Mouse (Mus musculus) neural tube, embryonic 14.5 days (tissue): ENCODE results near the gene 5730522E02Rik. TPM values are rescaled to one million over a fixed set of nuclear protein-coding genes. Genes with fewer than 3 reads are reported as not detected.

Source experiments
- ATAC-seq: fragments of 200-750 bp; cut with Nextera tagmentation; 2 replicates; pipeline ENCODE4 v1.8.0; 2017; ENCODE audit warnings: low read depth, mild to moderate bottlenecking, moderate TSS enrichment, moderate library complexity
- H3K27ac ChIP-seq: fragments of 300-500 bp; sonication (generic); 2 replicates; pipeline ENCODE4 v1.5.1; 2014; ENCODE audit warnings: low read depth, mild to moderate bottlenecking, control low read depth, low read length, moderate library complexity, mixed read lengths
- H3K27me3 ChIP-seq: fragments of 300-500 bp; sonication (generic); 2 replicates; pipeline ENCODE4 v1.6.1; 2014; ENCODE audit warnings: low read length; ENCODE audit not compliant: control insufficient read depth, insufficient read depth
- H3K36me3 ChIP-seq: fragments of 300-500 bp; sonication (generic); 2 replicates; pipeline ENCODE4 v1.6.1; 2014; ENCODE audit warnings: low read length, mixed read lengths; ENCODE audit not compliant: control insufficient read depth, insufficient read depth
- H3K4me1 ChIP-seq: fragments of 300-500 bp; sonication (generic); 2 replicates; pipeline ENCODE4 v1.6.1; 2014; ENCODE audit warnings: low read length; ENCODE audit not compliant: control insufficient read depth, insufficient read depth
- H3K4me2 ChIP-seq: fragments of 300-500 bp; sonication (generic); 2 replicates; pipeline ENCODE4 v1.6.1; 2014; ENCODE audit warnings: mild to moderate bottlenecking, low read depth, low read length, control low read depth
- H3K4me3 ChIP-seq: fragments of 300-500 bp; sonication (generic); 2 replicates; pipeline ENCODE4 v1.5.1; 2014; ENCODE audit warnings: low read depth, low read length, control low read depth, mixed read lengths
- H3K9ac ChIP-seq: fragments of 300-500 bp; sonication (generic); replicated peaks from 2 replicates; pipeline ENCODE4 v1.6.1; 2014; ENCODE audit warnings: low read depth, mild to moderate bottlenecking, control low read depth, low read length, mixed read lengths
- H3K9me3 ChIP-seq: fragments of 300-500 bp; sonication (generic); 2 replicates; pipeline ENCODE4 v1.6.1; 2016; ENCODE audit warnings: low read length; ENCODE audit not compliant: control insufficient read depth
- WGBS: fragments of 180-500 bp; shearing (Covaris S2); extraction: QIAGEN DNeasy Blood & Tissue Kit; methylation state at CpG from one replicate; pipeline ENCODE4 v1.1.7; 2014; 5-methylcytosine and 5-hydroxymethylcytosine counted together
- polyA plus RNA-seq: library from polyadenylated mRNA; unstranded; fragments of >200 nt; fragmentation: Nextera tagmentation; extraction: Ambion mirVana; gene quantifications from 2 replicates; pipeline ENCODE4 v1.2.1, GENCODE M21; 2014

The 5730522E02Rik gene
- polyA plus RNA-seq, 1 experiment from 2014 or later = 20.0 TPM

GRCm38 (mm10) chr11:26104680-26105079 lies 105.9 kb downstream of the 5730522E02Rik start:
- Histone ChIP-seq H3K9me3 (no peaks in the 10 kb centered on the region), H3K27ac (no peak overlapping the region), H3K36me3 (no peaks in the 10 kb centered on the region), H3K4me3 (no peak overlapping the region), H3K27me3 (no peaks in the 10 kb centered on the region), H3K9ac (no peak overlapping the region), H3K4me2 (no peak overlapping the region), H3K4me1 (peaks cover 4% of the 10 kb centered on the region; the same call in 1 of the 2 replicates)
- WGBS = 29% methylated on average over 2 of the region's 2 CpGs
- no peak for ATAC-seq

- Histone ChIP-seq H3K4me3 (0 out of 2 replicates have a peak overlapping the region, but pooled peaks have one; percentile 8), H3K27ac (no peak overlapping the region; the same call in 1 of the 2 replicates), H3K36me3 (no peaks in the 10 kb centered on the region), H3K4me2 (peak overlapping the region; percentile 44), H3K27me3 (no peaks in the 10 kb centered on the region), H3K4me1 (peaks cover 4% of the 10 kb centered on the region; the same call in 1 of the 2 replicates), H3K9me3 (no peaks in the 10 kb centered on the region), H3K9ac (no peak overlapping the region; the same call in 1 of the 2 replicates)
- under 1% methylated on average over 8 of the region's 8 CpGs for WGBS
- ATAC-seq = peak; percentile 48
Measured at GRCm38 (mm10) chr11:26103698-26104097, 106.9 kb downstream of the 5730522E02Rik start.

- 12% methylated on average over 4 of the region's 4 CpGs for WGBS
- peak overlapping the region; percentile 44; the same call in 1 of the 2 replicates for H3K4me2 ChIP-seq
- no peak for ATAC-seq
- H3K36me3 ChIP-seq = no peaks in the 10 kb centered on the region
- H3K27me3 ChIP-seq = no peaks in the 10 kb centered on the region
- 0 out of 2 replicates have a peak overlapping the region, but pooled peaks have one; percentile 7 for H3K27ac ChIP-seq
- peaks cover 4% of the 10 kb centered on the region; the same call in 1 of the 2 replicates for H3K4me1 ChIP-seq
- H3K9ac ChIP-seq = no peak overlapping the region
- no peaks in the 10 kb centered on the region for H3K9me3 ChIP-seq
- H3K4me3 ChIP-seq = no peak overlapping the region
Measured at GRCm38 (mm10) chr11:26102878-26103277, 107.7 kb downstream of the 5730522E02Rik start.

GRCm38 (mm10) chr11:26100077-26100476 lies 110.5 kb downstream of the 5730522E02Rik start:
- Histone ChIP-seq H3K27me3 (no peaks in the 10 kb centered on the region), H3K36me3 (no peaks in the 10 kb centered on the region), H3K9me3 (no peaks in the 10 kb centered on the region), H3K9ac (no peak overlapping the region), H3K4me2 (no peak overlapping the region), H3K4me3 (no peak overlapping the region), H3K4me1 (peaks cover 4% of the 10 kb centered on the region; the same call in 1 of the 2 replicates), H3K27ac (no peak overlapping the region)
- WGBS = 34% methylated on average over 5 of the region's 5 CpGs
- ATAC-seq = peak; percentile 55; the same call in 1 of the 2 replicates

GRCm38 (mm10) chr11:26098933-26099332 lies 111.6 kb downstream of the 5730522E02Rik start:
- no peaks in the 10 kb centered on the region for H3K9me3 ChIP-seq
- WGBS = 85% methylated on average over 2 of the region's 2 CpGs
- H3K9ac ChIP-seq = no peak overlapping the region
- no peak for ATAC-seq
- H3K4me1 ChIP-seq = peaks cover 4% of the 10 kb centered on the region; the same call in 1 of the 2 replicates
- H3K4me2 ChIP-seq = no peak overlapping the region
- no peak overlapping the region for H3K4me3 ChIP-seq
- no peak overlapping the region for H3K27ac ChIP-seq
- H3K27me3 ChIP-seq = no peaks in the 10 kb centered on the region
- H3K36me3 ChIP-seq = no peaks in the 10 kb centered on the region

- ATAC-seq = no peak
- H3K27me3 ChIP-seq = no peaks in the 10 kb centered on the region
- no peak overlapping the region for H3K4me3 ChIP-seq
- H3K9me3 ChIP-seq = no peaks in the 10 kb centered on the region
- no peaks in the 10 kb centered on the region for H3K36me3 ChIP-seq
- H3K4me2 ChIP-seq = no peak overlapping the region
- H3K27ac ChIP-seq = no peak overlapping the region
- no peak overlapping the region for H3K9ac ChIP-seq
- H3K4me1 ChIP-seq = no peaks in the 10 kb centered on the region
- WGBS = 64% methylated on average over 1 of the region's 1 CpGs
Measured at GRCm38 (mm10) chr11:26096095-26096494, 114.5 kb downstream of the 5730522E02Rik start.

- Histone ChIP-seq H3K9ac (no peak overlapping the region), H3K27ac (no peak overlapping the region), H3K4me3 (no peak overlapping the region), H3K4me2 (no peak overlapping the region), H3K9me3 (no peaks in the 10 kb centered on the region), H3K27me3 (no peaks in the 10 kb centered on the region), H3K4me1 (no peaks in the 10 kb centered on the region), H3K36me3 (no peaks in the 10 kb centered on the region)
- 59% methylated on average over 5 of the region's 5 CpGs for WGBS
- no peak for ATAC-seq
Measured at GRCm38 (mm10) chr11:26088993-26089392, 121.6 kb downstream of the 5730522E02Rik start.

- no peaks in the 10 kb centered on the region for H3K4me1 ChIP-seq
- no peak overlapping the region for H3K9ac ChIP-seq
- H3K9me3 ChIP-seq = no peaks in the 10 kb centered on the region
- no peak overlapping the region for H3K4me3 ChIP-seq
- WGBS = 46% methylated on average over 7 of the region's 7 CpGs
- no peaks in the 10 kb centered on the region for H3K36me3 ChIP-seq
- no peak overlapping the region for H3K27ac ChIP-seq
- H3K27me3 ChIP-seq = no peaks in the 10 kb centered on the region
- no peak for ATAC-seq
- H3K4me2 ChIP-seq = no peak overlapping the region
Measured at GRCm38 (mm10) chr11:26086679-26087078, 123.9 kb downstream of the 5730522E02Rik start.

GRCm38 (mm10) chr11:26085380-26086035 lies 125.1 kb downstream of the 5730522E02Rik start:
- Histone ChIP-seq H3K4me3 (no peak overlapping the region), H3K27ac (no peak overlapping the region), H3K9ac (no peak overlapping the region), H3K4me2 (no peak overlapping the region), H3K36me3 (no peaks in the 10 kb centered on the region), H3K27me3 (no peaks in the 10 kb centered on the region), H3K4me1 (no peaks in the 10 kb centered on the region), H3K9me3 (no peaks in the 10 kb centered on the region)
- no peak for ATAC-seq
- WGBS = 70% methylated on average over 6 of the region's 6 CpGs
